Mouse (Mus musculus): ENCODE measurements around the gene Tmem151b.

Gene Tmem151b

GRCm38 (mm10) chr17:45543115-45543514, 6.4 kb downstream of the Tmem151b start:
- no peak for DNase-seq

GRCm38 (mm10) chr17:45542705-45543104, 6.8 kb downstream of the Tmem151b start:
- DNase-seq, result no peak

GRCm38 (mm10) chr17:45542129-45542528, 7.3 kb downstream of the Tmem151b start:
- no peak for DNase-seq

- DNase-seq, result no peak
These were observed 9.8 kb downstream of the Tmem151b start for GRCm38 (mm10) chr17:45539664-45540063.

GRCm38 (mm10) chr17:45538394-45538793, 11.1 kb downstream of the Tmem151b start:
- no peak for DNase-seq

- DNase-seq, result no peak
These were observed 13.2 kb downstream of the Tmem151b start for GRCm38 (mm10) chr17:45536264-45536663.

GRCm38 (mm10) chr17:45532896-45533295, 16.6 kb downstream of the Tmem151b start:
- DNase-seq, result no peak

GRCm38 (mm10) chr17:45530346-45530782, 19.1 kb downstream of the Tmem151b start:
- DNase-seq, result no peak

- peak; percentile 44 to 76 for DNase-seq
These were observed 22.9 kb downstream of the Tmem151b start for GRCm38 (mm10) chr17:45526571-45526970.

- DNase-seq, result no peak
These were observed 24.5 kb downstream of the Tmem151b start for GRCm38 (mm10) chr17:45524961-45525360.

GRCm38 (mm10) chr17:45523263-45523662, 26.2 kb downstream of the Tmem151b start, which contains the start of gene Tcte1:
Gene Tcte1, plus strand, starts transcription at chr17:45523434.
- no peak for DNase-seq

GRCm38 (mm10) chr17:45520136-45520535, 29.3 kb downstream of the Tmem151b start:
- no peak for DNase-seq

GRCm38 (mm10) chr17:45518766-45519475, 30.6 kb downstream of the Tmem151b start:
- no peak for DNase-seq

GRCm38 (mm10) chr17:45517549-45518215, 31.8 kb downstream of the Tmem151b start:
- DNase-seq, result no peak

GRCm38 (mm10) chr17:45517135-45517534, 32.3 kb downstream of the Tmem151b start:
- DNase-seq, result no peak

- peak; percentile 49 to 85 for DNase-seq
These were observed 33.0 kb downstream of the Tmem151b start for GRCm38 (mm10) chr17:45516488-45516887.

- DNase-seq, result no peak
These were observed 33.7 kb downstream of the Tmem151b start for GRCm38 (mm10) chr17:45515806-45516205.

GRCm38 (mm10) chr17:45515204-45515726, 34.2 kb downstream of the Tmem151b start:
- DNase-seq, result no peak

- no peak for DNase-seq
These were observed 37.7 kb downstream of the Tmem151b start for GRCm38 (mm10) chr17:45511757-45512156.

GRCm38 (mm10) chr17:45510871-45511270, 38.6 kb downstream of the Tmem151b start:
- DNase-seq, result no peak

GRCm38 (mm10) chr17:45506700-45507189, 42.7 kb downstream of the Tmem151b start, which contains the start of gene Aars2:
Gene Aars2, plus strand, starts transcription at chr17:45506841.
- peak; percentile 91 to 95 for DNase-seq

GRCm38 (mm10) chr17:45505941-45506465, 43.5 kb downstream of the Tmem151b start:
- DNase-seq, result no peak

- no peak for DNase-seq
These were observed 46.0 kb downstream of the Tmem151b start for GRCm38 (mm10) chr17:45503301-45503973.
